ENCODE assay signal across 9 mouse cellular contexts in the genomic region with DNA sequence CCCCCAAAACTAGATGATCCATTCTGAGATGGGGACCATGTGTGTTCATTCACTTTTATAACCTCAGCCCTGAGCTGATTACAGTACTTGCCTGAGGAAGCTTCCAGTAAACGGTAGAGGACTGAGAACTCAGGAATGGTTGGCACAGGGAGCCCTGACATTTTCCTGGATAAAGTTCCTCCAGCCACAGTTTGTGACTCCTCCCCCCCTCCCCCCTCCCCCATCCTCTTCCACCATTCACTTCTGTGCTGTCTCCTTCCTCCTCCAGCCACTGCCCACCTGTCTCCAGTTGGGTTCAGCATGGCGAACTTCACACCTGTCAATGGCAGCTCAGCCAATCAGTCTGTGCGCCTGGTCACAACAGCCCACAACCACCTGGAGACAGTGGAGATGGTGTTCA. TPM values are rescaled to one million over a fixed set of nuclear protein-coding genes. Genes with fewer than 3 reads are reported as not detected.
A peak's percentile ranks its signal among the peaks of the same experiment; 100 is the strongest.
DNase-seq lines count a peak whose midpoint lies in the region; ATAC-seq and TF ChIP-seq lines count a peak whose summit lies in the region.
"Had no signal": no experiment of that assay in that cellular context is flagged by ENCODE, and none has a peak within 500 bp of the region (broad histone marks: within the 10 kb centered on the region; RNA-seq: fewer than 3 reads in every experiment).

A gene (plus strand): TSS at position 301 of the 400 bp plus-strand sequence.

- DNase-seq in forebrain, embryonic 10.5 days (ENCODE audit: extremely low spot score, low spot score), result no peak
- DNase-seq in forebrain, postnatal 0 days, result no peak
- DNase-seq in left cerebral cortex, adult 18-20 months (ENCODE audit: low spot score in 2 of 2), result no peak
- DNase-seq in left cerebral cortex, adult 9 months (ENCODE audit: low spot score in 2 of 2), result no peak
- DNase-seq in limb, embryonic 11.5 days (ENCODE audit: low spot score), result no peak
- no peak for DNase-seq in adrenal gland, postnatal 10 days
- DNase-seq in cerebellum, adult 9-11 months, result no peak

- H3K9me3 ChIP-seq in forebrain, embryonic 10.5 days, result no peaks in the 10 kb centered on the region
- H3K9me3 ChIP-seq in forebrain, postnatal 0 days (ENCODE audit: low read length), result no peaks in the 10 kb centered on the region
- H3K9me3 ChIP-seq in heart, embryonic 16.5 days (replicated peaks; ENCODE audit: control insufficient read depth, low read length), result no peaks in the 10 kb centered on the region
- H3K9me3 ChIP-seq in limb, embryonic 11.5 days (ENCODE audit: control insufficient read depth, low read length), result no peaks in the 10 kb centered on the region

- no peak for ATAC-seq in forebrain, postnatal 0 days
- ATAC-seq in heart, embryonic 16.5 days (replicated peaks; ENCODE audit: extremely low read depth, insufficient read depth, low FRiP score), result no peak
- ATAC-seq in limb, embryonic 11.5 days (ENCODE audit: insufficient number of reproducible peaks, low FRiP score, low TSS enrichment, low read depth), result no peak

- peak within 1 kb of the TSS; percentile 25 for H3K4me3 ChIP-seq in forebrain, embryonic 10.5 days
- no peak within 1 kb of the TSS for H3K4me3 ChIP-seq in forebrain, postnatal 0 days (ENCODE audit: low read depth, low read length)
- peak within 1 kb of the TSS; percentile 7; the same call in 1 of the 2 replicates for H3K4me3 ChIP-seq in heart, embryonic 16.5 days (ENCODE audit: low read length)
- no peak within 1 kb of the TSS for H3K4me3 ChIP-seq in limb, embryonic 11.5 days (ENCODE audit: low read depth, low read length)
- H3K4me3 ChIP-seq: myocyte had no signal

- H3K27ac ChIP-seq in forebrain, embryonic 10.5 days, result 0 out of 2 replicates have a peak within 1 kb of the TSS, but pooled peaks have one; percentile 31
- no peak within 1 kb of the TSS for H3K27ac ChIP-seq in forebrain, postnatal 0 days (ENCODE audit: low read depth, low read length)
- no peak within 1 kb of the TSS for H3K27ac ChIP-seq in heart, embryonic 16.5 days (ENCODE audit: low read length)
- no peak within 1 kb of the TSS for H3K27ac ChIP-seq in limb, embryonic 11.5 days (replicated peaks; ENCODE audit: low read depth, low read length)

- no peak within 1 kb of the TSS for H3K9ac ChIP-seq in forebrain, postnatal 0 days
- H3K9ac ChIP-seq in heart, embryonic 16.5 days (ENCODE audit: low read length), result no peak within 1 kb of the TSS
- H3K9ac ChIP-seq in limb, embryonic 11.5 days (ENCODE audit: low read length), result no peak within 1 kb of the TSS

- peaks cover 69% of the 10 kb centered on the region for H3K4me1 ChIP-seq in forebrain, embryonic 10.5 days
- H3K4me1 ChIP-seq in forebrain, postnatal 0 days (ENCODE audit: insufficient read depth), result peaks cover 7% of the 10 kb centered on the region; the same call in 1 of the 2 replicates
- peaks cover 25% of the 10 kb centered on the region for H3K4me1 ChIP-seq in heart, embryonic 16.5 days (ENCODE audit: control insufficient read depth, insufficient read depth, low read length)
- peaks cover 12% of the 10 kb centered on the region; the same call in 1 of the 2 replicates for H3K4me1 ChIP-seq in limb, embryonic 11.5 days (ENCODE audit: control insufficient read depth, insufficient read depth, low read length)

- H3K4me2 ChIP-seq in forebrain, postnatal 0 days (ENCODE audit: low read depth), result no peak within 1 kb of the TSS
- peak within 1 kb of the TSS; percentile 51 for H3K4me2 ChIP-seq in heart, embryonic 16.5 days (ENCODE audit: low read depth, low read length)
- H3K4me2 ChIP-seq in limb, embryonic 11.5 days (ENCODE audit: low read depth, severe bottlenecking), result peak within 1 kb of the TSS; percentile 5; the same call in 1 of the 2 replicates

- WGBS in forebrain, embryonic 10.5 days, result 96% methylated on average over 3 of the region's 3 CpGs
- 93% methylated on average over 3 of the region's 3 CpGs for WGBS in forebrain, postnatal 0 days
- WGBS in heart, embryonic 16.5 days, result 74% methylated on average over 3 of the region's 3 CpGs
- 80% methylated on average over 3 of the region's 3 CpGs for WGBS in limb, embryonic 11.5 days

- H3K36me3 ChIP-seq in forebrain, embryonic 10.5 days (replicated peaks), result peaks cover 28% of the 10 kb centered on the region
- no peaks in the 10 kb centered on the region for H3K36me3 ChIP-seq in forebrain, postnatal 0 days (ENCODE audit: insufficient read depth)
- H3K36me3 ChIP-seq in heart, embryonic 16.5 days (ENCODE audit: control insufficient read depth, insufficient read depth), result no peaks in the 10 kb centered on the region
- no peaks in the 10 kb centered on the region for H3K36me3 ChIP-seq in limb, embryonic 11.5 days (ENCODE audit: control insufficient read depth, insufficient read depth, low read length)

- H3K27me3 ChIP-seq in forebrain, embryonic 10.5 days (ENCODE audit: poor library complexity, severe bottlenecking), result peaks cover 54% of the 10 kb centered on the region
- peaks cover 19% of the 10 kb centered on the region for H3K27me3 ChIP-seq in forebrain, postnatal 0 days (ENCODE audit: insufficient read depth, low read length)
- H3K27me3 ChIP-seq in heart, embryonic 16.5 days (ENCODE audit: control insufficient read depth, insufficient read depth, low read length), result peaks cover 28% of the 10 kb centered on the region
- peaks cover 23% of the 10 kb centered on the region for H3K27me3 ChIP-seq in limb, embryonic 11.5 days (ENCODE audit: control insufficient read depth, insufficient read depth, low read length)

- TF ChIP-seq CTCF in forebrain, postnatal 0 days (IDR thresholded peaks at IDR 0.05; ENCODE audit: low read depth), result no peak

RNA-seq across cellular contexts. Expression of the gene that starts here (rescaled TPM):
- 0.12 and 0.77 TPM in 2 replicates for polyA plus RNA-seq in forebrain, embryonic 10.5 days (2016; fragmentation: Nextera tagmentation; extraction: Ambion mirVana)
- 4.0 and 7.0 TPM in 2 replicates for total RNA-seq in forebrain, postnatal 0 days (2014; rRNA removed)
- polyA plus RNA-seq in forebrain, postnatal 0 days (2015; fragmentation: Nextera tagmentation; extraction: Ambion mirVana), result 1.1 and 1.3 TPM in 2 replicates
- total RNA-seq in left cerebral cortex, adult 18-20 months (2021), result 10 to 100 TPM; 56.6 to 61.4 TPM
- polyA plus RNA-seq in heart, embryonic 16.5 days (2015; fragmentation: Nextera tagmentation; extraction: Ambion mirVana), result not detected in 2 replicates
- polyA plus RNA-seq in limb, embryonic 11.5 days (2014; fragmentation: Nextera tagmentation; extraction: Ambion mirVana), result 0.53 and 0.68 TPM in 2 replicates
- total RNA-seq in adrenal gland, postnatal 10 days (2021), result under 1 TPM; 0.18 to 0.27 TPM

Comparison
In these comparisons a context has a peak if more than half of its experiments do, and no peak if none do; other contexts are left out.
1. H3K4me3 ChIP-seq: peak in forebrain, embryonic 10.5 days (single experiment) and heart, embryonic 16.5 days (single experiment); none in forebrain, postnatal 0 days (single experiment) and limb, embryonic 11.5 days (single experiment).